Mouse (Mus musculus) left cerebral cortex, adult 18-20 months (tissue): ENCODE results near the gene Hist1h2bg. TPM values are rescaled to one million over a fixed set of nuclear protein-coding genes. Genes with fewer than 3 reads are reported as not detected.

Experiments used
- DNase-seq, 2 experiments: peaks; one replicate each; pipeline ENCODE4 v3.0.0; 2021 to 2022; ENCODE audit warnings: low spot score in 2 of 2, mixed read lengths in 1 of 2
- long read RNA-seq, 2 experiments: library from polyadenylated mRNA; stranded (forward); transcript quantifications; one replicate each; pipeline ENCODE4 v2.0.0; 2021
- total RNA-seq, 2 experiments: library from RNA; stranded (reverse); gene quantifications; 2 replicates each; pipeline ENCODE4 v1.2.3; 2021

Hist1h2bg gene
- 10 to 100 TPM; 61.6 to 70.8 TPM for total RNA-seq
- long read RNA-seq, experiment 1 = 0 reads
- long read RNA-seq, experiment 2 = 0 reads

- DNase-seq = peak; percentile 50 to 73
These were observed at the start of gene Hist1h2bg, which contains the start of gene Hist1h2ae for GRCm38 (mm10) chr13:23571022-23571503. Gene Hist1h2bg (plus strand): TSS chr13:23571396. Gene Hist1h2ae (minus strand): TSS chr13:23571220.

- peak; percentile 83 for DNase-seq
These were observed 49.5 kb upstream of the Hist1h2bg start for GRCm38 (mm10) chr13:23521703-23522102.

GRCm38 (mm10) chr13:23523976-23524375 is 47.2 kb upstream of the Hist1h2bg start:
- no peak for DNase-seq

DNA sequence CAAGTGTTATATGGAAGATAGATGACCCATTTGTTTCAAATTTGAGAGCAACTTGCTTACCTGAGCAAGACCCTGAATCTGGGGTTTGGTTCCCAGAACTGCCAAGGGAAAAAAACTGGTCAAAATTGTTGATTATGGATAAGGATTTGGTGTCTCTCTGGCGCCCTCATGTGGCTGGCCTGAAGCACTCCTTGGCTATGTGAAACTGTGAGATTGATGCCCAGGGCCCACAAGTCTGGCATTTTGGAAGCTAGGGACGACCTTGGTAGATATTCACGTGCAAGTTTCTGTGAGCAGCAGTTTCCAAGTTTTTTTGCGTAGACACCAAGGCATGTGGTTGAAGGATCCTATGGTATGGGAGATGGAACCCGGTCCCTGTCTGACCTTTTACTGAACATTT is 46.5 kb upstream of the Hist1h2bg start:
- DNase-seq = peak; percentile 63 to 75

DNA sequence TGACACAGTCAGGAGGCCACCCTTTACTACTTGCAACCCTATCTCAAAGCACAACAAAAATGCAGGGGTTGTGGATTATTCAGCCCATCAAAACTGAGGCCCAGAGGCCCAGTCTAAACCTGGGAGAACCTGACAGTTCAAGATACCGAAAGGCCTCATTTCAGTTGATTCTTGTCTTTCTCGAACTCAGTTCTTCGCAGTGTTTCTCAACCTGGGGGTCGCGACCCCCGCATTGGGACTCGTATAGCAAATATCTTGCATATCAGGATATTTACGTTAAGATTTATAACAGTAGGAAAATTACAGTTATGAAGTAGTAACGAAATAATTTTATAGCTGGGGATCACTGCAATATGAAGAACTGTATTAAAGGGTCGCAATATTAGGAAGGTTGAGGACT is 45.3 kb upstream of the Hist1h2bg start:
- no peak for DNase-seq

DNA sequence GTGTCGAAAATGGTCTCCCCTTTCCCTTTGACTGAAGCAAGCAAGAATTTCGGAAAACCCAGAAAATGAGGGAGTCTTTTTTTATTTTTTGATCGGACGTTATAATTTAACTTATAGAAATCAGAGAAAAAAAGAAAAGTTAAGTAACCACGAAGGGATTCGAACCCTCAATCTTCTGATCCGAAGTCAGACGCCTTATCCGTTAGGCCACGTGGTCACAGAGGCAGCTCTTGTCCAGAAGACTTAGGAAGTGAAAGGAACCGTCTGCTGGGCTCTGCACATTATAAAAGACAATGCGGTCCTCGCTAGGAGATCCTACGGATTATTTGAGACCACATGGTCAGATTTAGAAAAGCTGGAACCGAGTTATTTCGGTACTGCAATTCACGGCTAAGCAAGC is 44.9 kb upstream of the Hist1h2bg start:
- DNase-seq = peak; percentile 91 to 94

GRCm38 (mm10) chr13:23529005-23529404 is 42.2 kb upstream of the Hist1h2bg start:
- DNase-seq = no peak

GRCm38 (mm10) chr13:23529480-23530165 is 41.6 kb upstream of the Hist1h2bg start:
- no peak for DNase-seq

- peak; percentile 60 to 65 for DNase-seq
These were observed 40.9 kb upstream of the Hist1h2bg start for GRCm38 (mm10) chr13:23530181-23530900.

- DNase-seq = peak; percentile 95 to 96
These were observed 40.0 kb upstream of the Hist1h2bg start, which contains the start of gene Hist1h4h for GRCm38 (mm10) chr13:23530901-23531875. Gene Hist1h4h (plus strand): TSS chr13:23531050.

DNA sequence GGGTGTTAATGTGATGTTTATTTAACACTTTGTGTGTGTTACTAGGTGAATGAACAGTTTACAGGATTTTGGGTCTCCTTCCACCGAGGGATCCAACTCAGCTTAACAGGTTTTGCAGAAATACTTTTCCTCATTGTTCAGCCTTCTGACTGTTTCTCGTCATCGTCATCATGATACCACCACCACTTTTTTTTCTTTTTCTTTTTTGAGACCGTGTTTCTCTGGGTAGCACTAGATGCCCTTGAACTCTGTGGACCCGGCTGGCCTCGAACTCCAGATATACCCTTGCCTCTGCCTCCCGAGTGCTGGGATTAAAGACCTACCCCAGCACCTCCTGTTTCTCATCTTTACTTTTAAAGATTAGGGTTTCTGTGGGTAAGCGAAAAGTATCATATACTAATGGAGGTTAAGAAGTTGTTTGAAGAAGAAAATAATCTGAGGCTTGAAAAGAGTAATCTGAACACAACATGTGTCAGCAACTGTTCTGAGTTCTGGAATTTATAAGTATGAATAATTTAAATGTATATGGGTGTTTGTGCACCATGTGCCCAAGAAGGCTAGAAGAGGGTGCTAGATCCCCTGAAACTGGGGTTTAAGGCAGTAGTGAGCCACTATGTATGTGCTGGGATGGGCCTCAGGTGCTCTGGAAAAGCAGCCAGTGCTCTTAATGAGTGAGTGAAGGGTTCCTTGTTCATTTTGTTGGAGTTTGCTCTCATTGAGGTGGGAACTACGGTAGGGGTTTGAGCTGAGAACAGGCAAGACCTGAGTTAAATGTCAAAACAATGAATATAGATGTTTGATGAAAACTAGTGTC is 38.7 kb upstream of the Hist1h2bg start:
- DNase-seq = no peak

DNA sequence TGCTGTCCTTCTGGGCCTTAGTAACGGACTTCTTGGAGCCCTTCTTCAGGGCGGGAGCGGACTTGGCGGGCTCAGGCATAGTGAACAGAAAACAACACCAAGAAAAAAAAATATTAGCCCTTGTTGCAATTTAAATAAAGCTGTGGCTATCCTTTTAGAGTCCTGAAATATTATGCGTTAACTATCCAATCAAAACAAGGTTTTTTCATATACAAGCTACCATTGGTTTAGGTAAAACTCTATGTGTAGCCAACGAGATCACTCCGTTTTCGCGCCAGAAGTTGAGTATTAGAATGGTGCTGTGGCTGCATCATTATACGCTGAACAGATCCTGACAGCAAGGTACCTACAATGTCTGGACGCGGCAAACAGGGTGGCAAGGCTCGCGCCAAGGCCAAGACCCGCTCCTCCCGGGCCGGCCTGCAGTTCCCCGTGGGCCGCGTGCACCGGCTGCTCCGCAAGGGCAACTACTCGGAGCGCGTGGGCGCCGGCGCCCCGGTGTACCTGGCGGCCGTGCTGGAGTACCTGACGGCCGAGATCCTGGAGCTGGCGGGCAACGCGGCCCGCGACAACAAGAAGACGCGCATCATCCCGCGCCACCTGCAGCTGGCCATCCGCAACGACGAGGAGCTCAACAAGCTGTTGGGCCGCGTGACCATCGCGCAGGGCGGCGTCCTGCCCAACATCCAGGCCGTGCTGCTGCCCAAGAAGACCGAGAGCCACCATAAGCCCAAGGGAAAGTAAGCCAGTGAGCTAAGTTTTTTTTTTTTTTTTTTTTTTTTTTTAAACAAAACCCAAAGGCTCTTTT is 37.4 kb upstream of the Hist1h2bg start, which contains the start of gene Hist1h2af:
Hist1h2af (plus strand) TSS at position 347 of the 808 bp plus-strand sequence.
- DNase-seq = peak; percentile 58 to 72

DNA sequence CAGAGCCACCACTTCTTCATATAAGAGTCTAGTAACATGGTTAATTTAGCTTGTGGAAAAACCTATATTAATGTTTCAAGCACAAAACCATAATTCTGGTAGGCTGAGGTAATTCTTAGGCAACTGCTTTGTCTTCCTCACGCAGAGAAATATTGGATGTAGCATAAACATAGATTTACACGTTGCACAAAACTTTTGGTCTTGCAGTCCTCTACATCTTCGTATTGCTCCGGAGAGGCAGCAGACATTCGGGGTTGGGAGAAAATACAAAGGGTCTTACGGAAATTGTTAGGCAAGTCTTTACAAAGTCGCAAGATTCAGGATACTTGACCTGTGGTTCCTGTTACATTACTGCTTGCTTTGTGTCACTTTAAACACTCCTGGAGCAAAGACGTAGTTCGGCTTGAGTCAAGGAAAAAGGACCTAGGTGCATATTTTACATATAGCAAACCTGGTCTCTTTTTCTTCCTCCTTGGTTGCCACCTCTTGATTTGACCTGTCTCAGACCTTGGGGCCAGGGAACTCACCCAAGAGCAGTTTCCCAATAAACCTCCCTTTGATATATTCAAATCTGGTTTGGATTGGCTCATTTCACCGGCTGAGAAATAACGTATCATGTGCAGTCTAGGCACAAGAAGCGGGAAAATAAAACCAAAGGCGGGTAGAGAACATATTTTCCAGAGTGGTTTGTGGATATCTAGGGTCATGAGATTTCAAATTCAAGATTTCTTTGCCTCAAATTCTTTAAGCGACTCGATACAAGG is 36.6 kb upstream of the Hist1h2bg start:
- no peak for DNase-seq

DNA sequence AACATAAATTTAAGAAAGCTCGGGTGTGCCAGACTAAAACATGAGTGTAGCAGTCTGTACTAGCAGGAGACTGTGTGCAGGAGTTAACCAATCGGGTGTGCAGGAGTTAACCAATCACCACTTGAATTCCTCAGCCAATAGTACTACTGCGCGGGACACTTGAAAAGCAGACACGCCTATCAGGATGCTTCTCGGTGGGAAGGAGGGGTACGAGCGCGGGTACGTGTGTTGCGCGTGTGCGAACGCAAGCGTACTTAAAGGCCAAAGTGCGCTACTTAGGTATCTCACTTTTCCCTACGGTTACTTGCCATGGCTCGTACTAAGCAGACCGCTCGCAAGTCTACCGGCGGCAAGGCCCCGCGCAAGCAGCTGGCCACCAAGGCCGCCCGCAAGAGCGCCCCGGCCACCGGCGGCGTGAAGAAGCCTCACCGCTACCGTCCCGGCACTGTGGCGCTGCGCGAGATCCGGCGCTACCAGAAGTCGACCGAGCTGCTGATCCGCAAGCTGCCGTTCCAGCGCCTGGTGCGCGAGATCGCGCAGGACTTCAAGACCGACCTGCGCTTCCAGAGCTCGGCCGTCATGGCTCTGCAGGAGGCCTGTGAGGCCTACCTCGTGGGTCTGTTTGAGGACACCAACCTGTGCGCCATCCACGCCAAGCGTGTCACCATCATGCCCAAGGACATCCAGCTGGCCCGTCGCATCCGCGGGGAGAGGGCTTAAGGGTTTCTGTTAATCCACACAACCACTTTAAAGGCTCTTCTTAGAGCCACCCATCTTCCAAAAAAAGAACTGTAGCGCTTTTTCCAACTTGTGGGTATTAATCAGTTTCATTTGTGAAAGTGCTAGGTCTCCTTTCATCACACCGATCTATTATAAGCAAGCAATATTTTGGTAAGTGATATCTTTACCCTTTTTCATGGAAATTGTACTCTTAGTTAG is 35.8 kb upstream of the Hist1h2bg start, which contains the start of gene Hist1h3g:
Hist1h3g (plus strand) TSS at position 286 of the 939 bp plus-strand sequence.
- DNase-seq = peak; percentile 88 to 91

- no peak for DNase-seq
These were observed 34.9 kb upstream of the Hist1h2bg start for GRCm38 (mm10) chr13:23536076-23536822.

GRCm38 (mm10) chr13:23537006-23537710 is 34.0 kb upstream of the Hist1h2bg start:
- no peak for DNase-seq
